Mouse (Mus musculus) spleen, postnatal 14 days (tissue): Measurements from ENCODE around the gene Foxo6.

Experiments
- DNase-seq, 2 experiments: peaks; one replicate each; pipeline ENCODE4 v3.0.0; 2021 to 2022; ENCODE audit warnings: low spot score in 2 of 2

Foxo6 gene

DNA sequence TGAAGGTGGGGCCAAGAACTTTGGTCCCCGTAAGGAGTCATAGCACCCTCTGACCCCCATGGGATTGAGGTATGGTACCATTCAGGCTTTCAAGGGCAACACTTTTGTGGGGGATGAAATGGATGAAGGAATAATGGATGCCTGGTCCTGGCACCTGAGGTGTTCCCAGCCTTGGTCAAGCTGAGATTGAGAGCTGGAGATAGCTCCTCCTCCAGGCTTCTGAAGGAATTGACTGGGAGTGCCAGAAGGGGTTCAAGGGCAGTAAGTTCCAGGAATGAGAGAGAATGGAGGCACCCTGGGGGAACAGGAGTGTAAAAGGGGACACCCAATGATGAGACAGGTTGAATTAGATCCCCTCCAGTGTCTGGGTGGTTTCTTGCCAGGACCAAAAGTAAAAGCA lies 3.0 kb downstream of the Foxo6 start:
- DNase-seq = no peak

DNA sequence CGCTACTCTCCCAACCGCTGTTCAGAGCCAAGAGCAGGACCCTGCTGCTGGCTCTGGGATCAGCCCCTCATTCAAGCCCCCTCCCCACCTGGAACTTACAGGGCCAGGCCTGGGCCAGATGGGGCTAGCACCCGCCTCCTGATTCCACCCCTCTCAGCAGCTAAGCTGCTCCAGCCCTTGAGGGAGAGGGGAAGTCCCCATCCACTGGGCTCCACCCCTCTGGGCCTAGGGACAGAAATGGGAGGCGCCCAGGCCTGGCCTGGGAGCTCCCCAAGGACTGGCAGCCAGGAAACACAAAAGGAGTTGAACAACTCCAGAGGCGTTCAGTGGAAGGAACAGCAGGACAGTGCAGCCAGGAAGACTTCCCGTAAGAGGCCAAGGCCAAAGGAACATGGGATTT lies 4.0 kb downstream of the Foxo6 start:
- no peak for DNase-seq

DNA sequence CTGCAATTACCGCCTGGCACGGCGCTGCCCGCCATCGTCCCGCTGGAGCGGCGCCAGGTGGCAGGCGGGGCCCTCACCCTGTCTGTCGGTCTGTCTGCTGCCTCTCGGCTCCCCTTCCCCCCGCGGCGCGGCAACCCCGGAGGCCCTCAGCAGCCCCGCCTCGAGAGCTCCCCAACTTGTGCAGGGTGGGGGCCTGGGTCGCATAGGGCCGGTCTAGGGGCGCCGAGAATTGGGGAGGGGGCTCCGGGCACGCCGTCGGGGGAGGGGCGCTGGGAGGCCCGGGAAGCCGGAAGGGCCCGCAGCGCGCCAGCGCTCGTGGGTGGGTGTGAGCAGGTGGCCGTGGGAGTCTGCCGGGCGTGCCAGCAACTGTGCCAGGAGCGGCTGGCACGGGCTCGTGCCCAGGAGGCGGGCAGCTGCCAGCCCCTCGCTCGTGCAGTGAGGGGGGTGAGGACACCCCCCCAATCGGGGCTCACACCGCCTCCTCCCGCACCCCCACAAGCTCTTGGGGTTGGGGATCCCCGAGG lies 4.5 kb downstream of the Foxo6 start:
- DNase-seq = no peak

DNA sequence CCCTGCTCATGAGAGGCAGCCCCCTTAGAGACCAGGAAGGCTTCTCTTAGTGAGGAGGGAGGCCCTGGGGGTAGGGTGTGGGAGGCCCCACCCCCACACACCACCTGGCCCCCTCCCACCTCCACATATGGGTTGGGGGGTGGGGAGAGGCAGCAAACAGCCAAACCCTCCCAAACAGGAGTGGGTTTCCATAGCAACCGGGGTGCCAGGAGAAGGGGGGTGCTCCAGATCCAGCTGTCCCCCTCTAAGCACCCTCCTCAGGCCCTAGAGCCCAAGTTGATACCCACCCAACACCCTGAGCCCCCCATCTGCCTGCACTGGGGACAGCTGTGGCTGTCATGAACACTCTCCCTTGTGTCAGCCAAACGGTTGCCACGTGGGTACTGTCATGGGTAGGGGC lies 6.1 kb downstream of the Foxo6 start:
- DNase-seq = no peak

DNA sequence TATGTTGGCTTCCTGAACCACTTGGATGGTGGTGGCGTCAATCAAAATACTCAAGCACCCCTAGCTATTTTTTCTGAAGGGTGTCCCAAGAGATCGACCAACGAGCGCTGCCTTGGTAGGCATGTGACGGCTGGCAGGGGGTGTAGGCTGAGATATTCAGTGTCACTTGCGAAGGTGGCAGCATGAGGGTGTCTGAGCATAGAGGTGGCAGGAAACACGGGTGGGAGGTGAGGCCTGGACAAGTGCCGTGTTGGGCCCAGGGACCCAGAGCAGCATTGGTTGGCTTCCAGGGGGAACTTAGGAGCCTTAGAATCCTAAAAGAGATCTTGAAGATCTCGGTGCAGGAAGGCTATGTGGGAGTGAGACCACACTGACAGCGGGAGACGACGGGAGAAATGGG lies 6.7 kb downstream of the Foxo6 start:
- DNase-seq = no peak

DNA sequence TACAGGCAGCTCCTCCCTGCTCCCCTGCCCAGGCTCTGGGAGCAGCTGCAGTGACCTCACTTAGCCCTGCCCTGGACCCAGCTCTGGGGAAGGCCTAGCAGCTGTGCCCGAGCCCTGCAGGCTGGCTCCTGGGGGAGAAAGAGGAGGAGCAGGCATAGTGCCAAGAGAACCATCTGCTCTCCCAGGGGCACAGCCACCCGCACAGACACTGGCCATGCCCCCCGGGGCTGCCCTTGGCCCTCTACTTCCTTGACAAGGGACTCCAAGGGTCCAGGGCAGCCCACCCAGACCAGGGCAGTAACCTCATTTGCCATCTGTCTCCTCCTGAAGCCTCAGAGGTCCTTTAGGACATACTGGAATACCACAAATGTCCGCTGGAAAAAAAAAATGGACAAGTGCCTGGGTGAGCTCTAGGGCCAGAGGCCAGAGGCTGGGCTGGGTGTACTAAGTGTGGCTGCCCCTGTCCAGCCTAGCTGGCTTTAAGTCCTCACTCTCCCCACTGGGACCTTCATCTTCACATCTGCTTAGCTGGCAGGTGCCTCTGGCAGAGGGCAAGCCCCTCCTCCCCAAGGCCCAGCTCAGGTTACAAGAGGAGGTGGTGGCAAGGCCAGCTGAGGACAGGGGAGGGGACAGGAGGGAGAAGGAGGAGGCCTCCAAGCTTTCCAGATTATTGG lies 9.8 kb downstream of the Foxo6 start:
- no peak for DNase-seq

DNA sequence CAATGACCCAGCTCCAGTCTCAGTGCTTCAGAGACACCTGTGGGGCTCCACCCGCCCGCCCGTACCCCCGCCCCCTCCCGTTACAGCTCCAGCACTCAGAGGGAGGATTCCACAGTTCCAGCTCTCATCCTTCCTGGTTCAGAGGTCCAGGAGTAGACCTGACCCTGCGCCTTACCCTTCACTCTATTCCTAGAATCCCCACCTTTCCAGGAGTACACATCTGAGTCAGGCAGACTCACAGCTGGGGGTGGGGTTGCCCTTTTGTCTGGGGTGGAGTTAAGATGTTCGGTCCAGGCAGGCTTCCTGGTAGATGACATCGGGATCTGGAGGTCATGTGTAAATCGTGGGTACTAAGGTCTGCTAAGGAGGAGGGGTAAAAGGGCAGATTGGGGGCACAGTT lies 11.7 kb downstream of the Foxo6 start:
- DNase-seq = no peak

DNA sequence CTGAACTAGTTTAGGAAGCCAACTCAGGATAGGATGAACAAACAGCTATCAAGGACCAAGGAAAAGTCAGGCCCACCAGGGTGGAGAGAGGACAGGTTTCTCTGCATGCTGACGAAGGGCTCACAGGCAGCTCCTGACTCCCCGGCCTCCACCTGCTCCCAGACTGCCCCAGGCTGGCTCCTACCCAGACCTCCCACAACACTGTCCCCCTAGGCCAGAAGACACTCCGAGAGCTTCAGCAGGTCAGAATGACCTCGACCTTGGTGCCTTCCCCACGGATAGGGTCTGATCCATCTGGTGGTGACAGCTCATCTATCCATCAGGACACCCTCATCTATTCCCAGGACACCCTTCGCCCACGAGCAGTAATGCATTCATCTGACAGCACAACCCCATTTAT lies 13.6 kb downstream of the Foxo6 start:
- DNase-seq = no peak

DNA sequence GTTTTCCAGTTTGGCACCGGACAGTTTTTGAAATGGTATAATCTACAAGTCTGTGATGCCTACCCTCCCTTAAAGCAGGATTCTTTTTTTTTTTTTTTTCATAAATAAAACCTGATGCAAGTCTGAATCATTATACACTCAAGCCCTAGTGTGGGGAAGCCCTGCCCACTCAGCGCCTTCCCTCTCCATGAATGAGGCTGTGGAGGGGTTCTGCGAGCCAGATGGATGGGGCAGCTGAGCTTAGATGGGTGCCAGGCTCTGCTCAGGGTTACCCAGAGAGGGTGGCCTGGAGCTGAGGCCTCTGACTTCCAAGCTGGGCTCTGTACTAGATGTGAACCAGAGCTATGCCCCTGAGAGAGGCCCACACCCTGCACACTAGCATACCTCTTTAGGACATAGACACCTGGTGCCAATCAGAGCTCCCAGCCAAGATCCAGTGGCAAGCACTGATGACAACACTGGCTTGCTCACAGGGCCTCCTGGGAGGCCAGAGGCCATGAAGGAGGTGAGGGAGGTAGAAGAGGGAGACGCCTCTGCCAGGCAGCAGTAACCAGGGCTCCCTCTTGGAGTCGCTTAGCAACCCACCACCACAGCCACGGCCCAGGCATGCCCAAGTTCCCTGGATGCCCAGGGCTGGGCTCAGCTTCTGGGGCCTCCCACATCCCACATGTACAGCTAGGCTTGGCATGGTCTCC lies 15.1 kb downstream of the Foxo6 start:
- no peak for DNase-seq

DNA sequence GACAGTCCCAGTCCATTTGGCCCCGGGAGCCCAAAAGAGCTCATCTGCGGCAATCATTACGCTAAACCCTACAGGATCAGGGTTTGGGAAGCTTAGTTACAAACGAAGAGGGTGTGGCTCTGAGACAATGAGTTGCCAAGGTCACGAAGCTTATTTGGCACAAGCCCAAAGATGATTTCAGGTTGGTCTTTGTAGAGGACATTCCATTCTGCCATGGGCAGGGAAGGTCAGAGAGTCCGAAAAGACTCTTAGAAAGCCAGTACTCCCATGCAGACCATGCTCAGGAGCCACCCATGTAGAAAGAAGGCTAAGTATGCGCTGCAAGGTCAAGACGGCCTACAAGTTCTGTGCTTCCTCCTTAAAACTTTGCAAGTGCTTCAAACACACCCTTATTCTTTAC lies 15.9 kb downstream of the Foxo6 start:
- no peak for DNase-seq

DNA sequence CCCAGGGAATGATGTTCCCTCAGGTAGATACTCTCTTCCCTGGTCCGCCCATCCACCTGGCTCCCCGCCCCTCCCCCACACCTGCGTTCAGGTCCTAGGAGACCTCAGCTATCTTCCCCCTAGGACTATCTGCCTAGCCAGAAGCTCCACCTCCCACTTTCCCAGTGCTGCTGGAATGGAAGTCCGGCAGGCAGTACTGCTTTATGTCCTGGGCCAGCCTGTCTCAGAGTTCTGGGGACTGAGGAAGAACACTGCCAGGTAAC lies 16.3 kb downstream of the Foxo6 start:
- DNase-seq = no peak

DNA sequence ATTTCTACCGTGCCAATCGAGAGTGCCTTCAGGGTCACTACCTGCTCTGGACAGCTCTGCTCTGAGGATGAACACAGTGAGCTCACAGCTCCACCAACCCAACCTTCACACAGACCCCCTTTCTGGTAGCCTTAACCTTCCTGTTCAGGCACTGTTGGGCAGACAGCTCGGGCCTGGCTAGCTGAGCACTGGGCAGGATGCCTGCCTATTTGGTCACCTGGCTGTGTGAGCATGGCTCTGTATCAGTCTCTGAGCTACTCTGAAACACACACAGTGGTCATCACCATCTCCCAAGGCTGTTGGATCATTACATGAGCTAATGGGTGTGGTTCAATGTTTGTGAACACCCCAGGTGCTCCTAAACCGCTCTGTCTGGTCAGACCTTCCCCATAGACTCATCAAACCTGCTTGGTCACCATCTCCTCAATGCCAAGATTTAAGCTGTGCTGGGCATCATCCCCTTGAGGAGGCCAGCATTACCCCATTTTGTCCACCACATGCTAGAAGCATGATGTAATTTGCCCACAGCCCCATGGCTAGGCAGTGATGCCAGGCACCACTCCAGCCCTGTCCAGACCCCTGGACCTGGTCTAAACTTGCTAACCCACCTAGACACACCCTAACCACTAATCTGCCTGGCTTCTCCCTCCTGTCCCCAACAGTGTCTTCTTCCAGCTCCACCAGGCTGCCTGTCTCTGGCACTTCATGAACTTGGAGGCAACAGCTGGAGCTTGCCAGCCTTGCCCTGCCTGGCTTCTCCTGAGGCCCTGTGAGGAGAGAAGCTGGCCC lies 16.8 kb downstream of the Foxo6 start:
- DNase-seq = no peak

DNA sequence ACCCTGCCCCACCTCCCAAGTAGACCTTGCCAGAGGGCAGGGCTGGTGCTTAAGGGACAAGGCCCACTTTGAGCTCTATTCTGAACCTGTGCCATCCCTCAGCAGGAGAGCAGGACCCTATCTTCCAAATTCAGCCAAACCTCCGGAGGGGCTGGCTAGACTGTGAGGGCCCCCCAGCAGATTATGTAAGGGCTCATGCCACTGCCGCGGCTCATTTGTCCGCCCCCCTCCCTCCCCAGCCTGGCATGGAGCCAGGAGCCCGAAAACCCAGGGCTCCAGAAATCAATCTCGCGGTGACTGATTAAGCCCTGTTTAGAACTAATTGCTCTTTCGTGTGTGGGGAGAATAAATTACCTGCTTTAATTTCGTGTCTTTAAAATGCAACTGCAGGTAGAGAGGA lies 17.7 kb downstream of the Foxo6 start:
- no peak for DNase-seq

DNA sequence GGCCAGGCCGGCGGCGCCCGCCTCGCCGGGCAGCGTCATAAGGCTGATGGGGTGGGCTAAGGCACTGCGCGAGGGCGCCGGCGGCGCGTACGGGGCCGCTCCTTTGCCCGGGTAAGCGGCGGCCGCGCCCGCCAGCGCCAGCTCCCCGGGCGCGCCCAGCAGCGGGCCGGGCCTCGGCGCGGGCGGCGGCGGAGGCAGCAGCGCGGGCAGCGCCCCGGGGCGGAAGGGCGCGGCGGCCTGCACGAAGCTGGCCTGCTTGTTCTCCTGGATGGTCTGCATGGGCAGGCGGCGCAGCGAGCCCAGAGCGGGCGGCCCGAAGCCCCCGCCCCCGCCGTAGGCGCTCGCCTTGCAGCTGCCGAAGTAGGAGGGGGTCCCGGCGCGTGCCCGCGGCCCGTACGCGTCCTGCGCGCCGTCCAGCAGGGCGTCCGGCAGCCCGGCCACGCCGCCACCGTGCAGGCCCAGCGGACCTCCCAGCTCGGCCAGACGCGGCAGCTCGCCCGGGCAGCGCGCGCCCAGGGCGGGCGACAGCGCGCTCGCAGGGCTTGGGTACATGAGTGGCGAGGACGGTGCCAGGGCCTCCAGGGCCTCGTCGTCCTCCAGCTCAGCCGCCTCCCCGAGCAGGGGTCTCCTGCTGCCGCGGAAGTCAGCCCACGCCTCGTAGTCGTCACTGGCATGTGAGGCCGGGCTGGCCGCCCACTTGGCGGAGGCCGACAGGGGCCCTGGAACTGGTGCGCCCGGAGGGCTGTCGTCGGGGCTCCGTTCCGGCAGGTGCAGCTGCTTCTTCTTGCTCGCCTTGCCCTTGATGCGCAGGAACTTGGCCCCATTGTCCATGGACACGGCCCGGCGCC lies 18.7 kb downstream of the Foxo6 start:
- DNase-seq = no peak

DNA sequence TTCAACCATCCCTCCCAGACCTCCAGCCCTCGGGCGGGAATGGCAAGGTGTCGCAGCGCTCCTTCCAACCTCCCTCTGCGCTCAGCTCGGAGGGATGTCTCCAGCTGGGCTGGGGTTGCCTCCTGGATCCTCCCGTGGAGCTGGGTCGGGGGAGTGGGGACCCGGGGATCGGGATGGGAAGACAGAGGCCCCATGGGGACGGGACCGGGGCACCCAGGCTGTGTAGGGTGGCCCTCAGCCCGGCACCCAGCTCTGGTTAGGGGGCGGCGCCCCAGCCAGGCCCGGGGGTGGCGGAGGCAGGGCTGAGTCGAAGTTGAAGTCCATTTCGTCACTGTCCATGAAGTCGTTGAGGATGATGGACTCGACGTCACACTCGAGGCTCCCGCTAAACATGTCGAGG lies 19.5 kb downstream of the Foxo6 start:
- DNase-seq = no peak

DNA sequence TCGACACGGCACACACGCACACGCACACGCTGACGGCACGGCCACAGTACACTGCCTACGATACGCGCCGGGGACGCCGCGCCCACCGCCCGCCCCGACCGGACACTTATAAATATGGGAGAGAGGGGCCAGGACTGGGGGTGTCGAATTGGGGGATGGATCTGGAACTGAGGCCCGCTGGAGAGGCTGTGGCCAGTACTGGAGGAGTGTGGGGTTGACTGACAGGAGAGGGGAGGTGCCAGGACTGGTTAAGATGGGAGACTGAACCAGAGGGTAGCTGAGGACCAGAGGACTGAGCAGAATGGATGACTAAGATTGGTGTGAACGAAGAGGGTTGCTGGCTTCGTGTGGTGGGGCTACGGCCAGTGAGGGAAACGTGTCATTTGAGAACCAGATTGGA lies 20.0 kb downstream of the Foxo6 start:
- no peak for DNase-seq

DNA sequence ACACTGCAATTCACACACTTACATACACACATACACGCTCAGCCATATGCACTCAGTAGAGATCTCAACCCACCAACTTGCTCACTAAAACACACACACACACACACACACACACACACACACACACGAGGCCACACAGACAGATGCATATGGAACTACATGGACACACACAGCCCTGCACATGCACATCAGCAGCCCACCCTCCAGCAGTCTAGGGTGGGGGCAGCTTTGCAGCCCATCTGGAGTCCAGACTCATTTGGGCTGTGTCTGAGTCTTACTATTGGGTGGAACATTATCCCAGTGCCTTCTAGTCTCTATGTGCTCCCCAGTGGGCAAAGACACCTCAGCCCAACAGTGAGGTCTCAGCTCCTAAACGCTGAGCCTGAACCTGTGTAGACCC lies 23.0 kb downstream of the Foxo6 start:
- no peak for DNase-seq

DNA sequence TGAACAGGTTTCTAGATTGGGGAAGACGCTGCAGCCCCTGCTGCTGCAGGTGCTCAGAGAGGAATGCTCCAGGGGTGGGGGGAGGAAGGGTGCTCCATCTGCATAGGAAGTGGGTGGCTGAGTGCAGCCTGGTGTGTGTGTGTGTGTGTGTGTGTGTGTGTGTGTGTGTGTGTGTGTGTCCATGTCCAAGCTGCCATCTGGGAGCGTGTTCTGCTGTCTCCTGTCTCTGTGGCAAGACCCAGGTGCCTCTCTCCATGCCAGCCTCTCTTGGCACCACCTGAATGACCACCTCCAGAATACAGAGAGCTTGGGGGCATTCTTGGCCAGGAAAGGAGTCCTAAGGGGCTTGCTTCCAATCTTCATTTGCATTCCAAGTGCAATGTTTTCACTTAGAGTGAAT lies 24.4 kb downstream of the Foxo6 start:
- DNase-seq = no peak

DNA sequence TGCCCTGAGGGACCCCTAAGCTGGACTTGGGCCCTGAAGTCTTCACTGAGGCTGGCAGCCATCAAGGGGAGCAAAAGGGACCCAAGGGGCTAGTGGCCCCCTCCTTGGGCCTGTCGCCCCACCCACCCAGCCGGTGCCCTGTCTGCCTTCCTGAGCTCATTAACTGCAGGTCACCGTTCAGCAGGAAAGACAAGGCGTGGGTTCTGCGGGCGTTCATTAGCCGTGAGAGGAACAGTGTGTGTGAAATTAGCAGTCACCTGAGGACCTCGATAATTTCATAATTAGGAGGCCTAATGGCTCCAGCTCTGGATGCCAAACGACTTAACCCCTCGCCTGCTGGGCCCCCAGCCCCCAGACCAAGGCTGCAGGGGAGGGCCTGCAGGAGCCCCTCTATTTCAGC lies 24.9 kb downstream of the Foxo6 start:
- no peak for DNase-seq

DNA sequence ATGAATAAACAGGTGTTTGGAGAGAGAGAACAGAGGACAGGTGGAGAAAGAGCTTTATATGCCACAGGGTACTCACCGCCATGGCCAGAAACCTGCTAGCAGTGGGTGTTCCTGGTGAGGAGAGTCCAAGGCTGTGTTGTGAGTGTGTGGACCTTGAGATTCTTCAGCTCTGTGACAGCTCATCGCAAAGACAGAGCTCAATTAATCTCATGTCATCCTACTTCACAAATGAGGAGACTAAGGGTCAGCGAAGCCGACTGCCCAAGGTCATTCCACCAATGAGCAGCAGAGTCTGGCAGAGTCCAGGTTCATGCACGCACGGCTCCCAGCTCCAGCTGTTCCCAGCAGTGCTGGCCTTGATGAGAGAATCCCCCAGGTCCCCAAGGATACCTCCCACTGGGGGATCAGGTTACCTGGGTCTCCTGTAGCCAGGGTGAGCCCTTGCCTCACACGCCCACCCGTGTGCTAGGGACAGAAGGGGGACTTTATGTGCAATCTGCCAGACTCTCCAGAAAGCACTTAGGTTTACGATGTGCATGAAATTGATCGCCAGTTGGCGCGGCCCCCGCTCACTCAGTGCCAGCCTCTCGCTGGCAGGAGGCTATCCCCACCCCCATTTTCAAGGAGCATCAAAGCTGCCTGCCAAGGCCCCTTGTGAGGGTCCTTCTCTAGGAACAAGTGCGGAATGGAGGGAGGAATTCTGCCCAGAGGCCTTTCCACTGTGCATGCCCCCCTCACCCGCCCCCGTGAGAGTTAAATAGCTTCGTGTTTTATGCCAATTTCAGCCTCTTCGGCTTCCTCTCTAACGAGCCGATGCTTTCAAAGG lies 27.6 kb downstream of the Foxo6 start:
- DNase-seq = no peak

DNA sequence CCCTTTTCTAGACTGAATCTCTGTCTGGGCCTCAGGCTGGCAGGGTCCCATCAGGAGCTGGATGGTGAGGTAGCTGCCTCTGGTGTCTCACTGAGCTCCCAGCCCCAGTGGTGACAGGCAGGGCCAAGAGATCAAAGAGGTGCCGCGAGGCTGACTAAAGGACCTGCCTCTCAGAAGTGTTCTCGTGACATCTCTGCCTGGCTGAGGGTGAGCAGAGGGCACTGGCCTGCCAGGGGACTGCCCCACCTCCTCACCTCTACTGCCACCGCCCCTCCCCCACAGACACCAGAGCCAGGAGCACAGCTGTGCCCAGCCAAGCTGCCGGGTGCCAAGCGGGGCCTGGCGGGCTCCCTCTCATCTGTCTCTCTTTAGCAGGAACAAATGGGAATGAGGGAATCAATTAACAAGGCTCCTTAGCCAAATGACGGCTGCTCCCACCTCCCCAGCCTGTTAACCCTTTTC lies 38.3 kb downstream of the Foxo6 start:
- DNase-seq = no peak
